Mouse (Mus musculus): Measurements from ENCODE around the gene Arhgdig.
A peak's percentile ranks its signal among the peaks of the same experiment; 100 is the strongest.
"Not testable (repeated sequence)": the region's sequence is repeated elsewhere in the genome, so short reads cannot be mapped to it uniquely, and the experiment has no call there.

DNA sequence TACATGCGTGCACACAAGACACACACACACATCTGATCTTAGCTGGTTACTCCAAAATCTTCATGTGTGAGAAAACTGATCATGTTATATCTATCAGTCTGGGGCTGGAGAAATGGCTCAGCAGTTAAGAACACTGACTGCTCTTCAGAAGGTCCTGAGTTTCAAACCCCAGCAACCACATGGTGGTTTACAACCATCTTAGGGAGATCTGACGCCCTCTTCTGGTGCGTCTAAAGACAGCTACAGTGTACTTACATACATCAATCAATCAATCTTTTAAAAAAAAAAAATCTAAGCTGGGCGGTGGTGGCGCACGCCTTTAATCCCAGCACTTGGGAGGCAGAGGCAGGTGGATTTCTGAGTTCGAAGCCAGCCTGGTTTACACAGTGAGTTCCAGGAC, 16.1 kb downstream of the Arhgdig start:
- TF ChIP-seq CTCF (IDR thresholded peaks at IDR 0.05; ENCODE audit: low read depth) = peak; percentile 30; the same call in 1 of the 2 replicates
- TF ChIP-seq EP300 (optimal IDR thresholded peaks at IDR 0.05) = not testable (repeated sequence)

Data from stomach, postnatal 0 days (tissue).